Mouse (Mus musculus) ES-CJ7 (cell line): Measurements from ENCODE around the gene Fcho1.
A peak's percentile ranks its signal among the peaks of the same experiment; 100 is the strongest.

Experiments used
- DNase-seq: peaks from one replicate; pipeline ENCODE4 v3.0.0; 2011; ENCODE audit warnings: low read depth, low spot score

Fcho1 gene

GRCm38 (mm10) chr8:71684701-71685100 lies 40.8 kb downstream of the Fcho1 start:
- no peak for DNase-seq

GRCm38 (mm10) chr8:71682832-71683231 lies 42.7 kb downstream of the Fcho1 start:
- no peak for DNase-seq

GRCm38 (mm10) chr8:71681369-71681915 lies 44.1 kb downstream of the Fcho1 start:
- DNase-seq = no peak

GRCm38 (mm10) chr8:71680471-71680870 lies 45.0 kb downstream of the Fcho1 start:
- no peak for DNase-seq

GRCm38 (mm10) chr8:71679550-71680168 lies 45.9 kb downstream of the Fcho1 start:
- DNase-seq = no peak

GRCm38 (mm10) chr8:71679116-71679515 lies 46.4 kb downstream of the Fcho1 start:
- DNase-seq = no peak

GRCm38 (mm10) chr8:71678216-71678615 lies 47.3 kb downstream of the Fcho1 start:
- no peak for DNase-seq

GRCm38 (mm10) chr8:71677555-71677954 lies 48.0 kb downstream of the Fcho1 start:
- peak; percentile 92 for DNase-seq

GRCm38 (mm10) chr8:71676803-71677202 lies 48.7 kb downstream of the Fcho1 start:
- no peak for DNase-seq

- DNase-seq = peak; percentile 89
Measured at GRCm38 (mm10) chr8:71676020-71676741, 49.3 kb downstream of the Fcho1 start, which contains the start of gene Jak3. Gene Jak3 (plus strand): TSS chr8:71676296.

- DNase-seq = no peak
Measured at GRCm38 (mm10) chr8:71675456-71676019, 50.0 kb downstream of the Fcho1 start.

GRCm38 (mm10) chr8:71674071-71674470 lies 51.4 kb downstream of the Fcho1 start:
- DNase-seq = peak; percentile 69

GRCm38 (mm10) chr8:71672168-71672735 lies 53.3 kb downstream of the Fcho1 start:
- DNase-seq = no peak

GRCm38 (mm10) chr8:71671549-71671965 lies 54.0 kb downstream of the Fcho1 start, which contains the start of gene Unc13a:
Gene Unc13a (minus strand): TSS chr8:71671757.
- DNase-seq = peak; percentile 93

GRCm38 (mm10) chr8:71670621-71671548 lies 54.6 kb downstream of the Fcho1 start:
- DNase-seq = peak; percentile 96

GRCm38 (mm10) chr8:71670198-71670597 lies 55.3 kb downstream of the Fcho1 start:
- DNase-seq = no peak

- no peak for DNase-seq
Measured at GRCm38 (mm10) chr8:71668220-71668975, 57.1 kb downstream of the Fcho1 start.

- no peak for DNase-seq
Measured at GRCm38 (mm10) chr8:71667256-71667655, 58.3 kb downstream of the Fcho1 start.

- no peak for DNase-seq
Measured at GRCm38 (mm10) chr8:71666855-71667254, 58.7 kb downstream of the Fcho1 start.
